Mouse (Mus musculus) liver, adult 2 months (tissue): ENCODE data around the gene Olfr803.

Source experiments
- CTCF ChIP-seq: fragments of 200-500 bp; IDR thresholded peaks from 2 replicates; pipeline ENCODE4 v1.5.1; 2011; ENCODE audit warnings: low read depth, low read length, control low read depth
- POLR2A ChIP-seq: fragments of 200-500 bp; IDR thresholded peaks from 2 replicates; pipeline ENCODE4 v1.6.1; 2011; ENCODE audit warnings: low read length, control low read depth; ENCODE audit not compliant: insufficient read depth; ENCODE audit errors: extremely low read depth

- TF ChIP-seq POLR2A (no peak), CTCF (no peak)
These were observed 8.8 kb upstream of the Olfr803 start, which contains the start of gene Olfr804 for GRCm38 (mm10) chr10:129702910-129703309.
